Mouse (Mus musculus) spleen, adult 2 months (tissue): ENCODE measurements around the gene Apoe.

Experiments used
- CTCF ChIP-seq: fragments of 200-500 bp; IDR thresholded peaks from 2 replicates; pipeline ENCODE4 v1.5.1; 2011; ENCODE audit warnings: mild to moderate bottlenecking, inconsistent platforms; ENCODE audit not compliant: insufficient read depth, insufficient read length, insufficient replicate concordance; ENCODE audit errors: extremely low read depth
- POLR2A ChIP-seq: fragments of 200-500 bp; IDR thresholded peaks from 2 replicates; pipeline ENCODE4 v1.6.1; 2011; ENCODE audit warnings: low read depth, low read length, inconsistent platforms

GRCm38 (mm10) chr7:19734178-19734666 is 35.2 kb upstream of the Apoe start:
- no peak for TF ChIP-seq CTCF
- no peak for TF ChIP-seq POLR2A
